Mouse (Mus musculus) spleen, adult 2 months (tissue): ENCODE measurements around the gene C530008M17Rik.

Experiments
- CTCF ChIP-seq: fragments of 200-500 bp; IDR thresholded peaks from 2 replicates; pipeline ENCODE4 v1.5.1; 2011; ENCODE audit warnings: mild to moderate bottlenecking, inconsistent platforms; ENCODE audit not compliant: insufficient read depth, insufficient read length, insufficient replicate concordance; ENCODE audit errors: extremely low read depth
- POLR2A ChIP-seq: fragments of 200-500 bp; IDR thresholded peaks from 2 replicates; pipeline ENCODE4 v1.6.1; 2011; ENCODE audit warnings: low read depth, low read length, inconsistent platforms

- TF ChIP-seq POLR2A, result no peak
- no peak for TF ChIP-seq CTCF
Measured at GRCm38 (mm10) chr5:76847106-76847505, 190.8 kb downstream of the C530008M17Rik start.
